Mouse (Mus musculus): ENCODE measurements at regions not wholly inside any gene's neighbourhood (a gene's known extent, or its start where the extent isn't known, plus 50 kb on each side); places are given as distances from the start of the nearest gene placed in this dataset.

GRCm38 (mm10) chr19:56077491-56077890, 209.4 kb upstream of the Habp2 start:
- no peak for TF ChIP-seq POLR2A (IDR thresholded peaks at IDR 0.05; ENCODE audit: low read depth, low read length)
- no peak for TF ChIP-seq CTCF (IDR thresholded peaks at IDR 0.05; ENCODE audit: extremely low read depth, insufficient read depth, insufficient read length, insufficient replicate concordance)
- Histone ChIP-seq H3K27me3 (ENCODE audit: control insufficient read depth, insufficient read depth, low read length) (no peaks in the 10 kb centered on the region), H3K4me3 (ENCODE audit: extremely low read depth, insufficient read depth, insufficient read length) (no peak overlapping the region), H3K27ac (ENCODE audit: insufficient read depth, low read length) (no peak overlapping the region), H3K36me3 (ENCODE audit: control insufficient read depth, insufficient read depth, low read length) (no peaks in the 10 kb centered on the region), H3K4me1 (ENCODE audit: control insufficient read depth, insufficient read depth, insufficient read length) (no peaks in the 10 kb centered on the region)
- no peak for DNase-seq (ENCODE audit: low read depth in 1 of 2, low spot score in 2 of 2)
- 89% methylated on average over 8 of the region's 8 CpGs for WGBS

GRCm38 (mm10) chr19:56086413-56087083, 200.4 kb upstream of the Habp2 start:
- TF ChIP-seq POLR2A (IDR thresholded peaks at IDR 0.05; ENCODE audit: low read depth, low read length) (no peak), CTCF (IDR thresholded peaks at IDR 0.05; ENCODE audit: extremely low read depth, insufficient read depth, insufficient read length, insufficient replicate concordance) (no peak)
- Histone ChIP-seq H3K4me3 (ENCODE audit: extremely low read depth, insufficient read depth, insufficient read length) (no peak overlapping the region), H3K27ac (ENCODE audit: insufficient read depth, low read length) (no peak overlapping the region), H3K27me3 (ENCODE audit: control insufficient read depth, insufficient read depth, low read length) (no peaks in the 10 kb centered on the region), H3K4me1 (ENCODE audit: control insufficient read depth, insufficient read depth, insufficient read length) (no peaks in the 10 kb centered on the region), H3K36me3 (ENCODE audit: control insufficient read depth, insufficient read depth, low read length) (no peaks in the 10 kb centered on the region)
- WGBS: 95% methylated on average over 7 of the region's 7 CpGs
- no peak for DNase-seq (ENCODE audit: low read depth in 1 of 2, low spot score in 2 of 2)

GRCm38 (mm10) chr19:56087127-56087526, 199.8 kb upstream of the Habp2 start:
- WGBS: 87% methylated on average over 6 of the region's 6 CpGs
- Histone ChIP-seq H3K27ac (ENCODE audit: insufficient read depth, low read length) (no peak overlapping the region), H3K4me1 (ENCODE audit: control insufficient read depth, insufficient read depth, insufficient read length) (no peaks in the 10 kb centered on the region), H3K4me3 (ENCODE audit: extremely low read depth, insufficient read depth, insufficient read length) (no peak overlapping the region), H3K36me3 (ENCODE audit: control insufficient read depth, insufficient read depth, low read length) (no peaks in the 10 kb centered on the region), H3K27me3 (ENCODE audit: control insufficient read depth, insufficient read depth, low read length) (no peaks in the 10 kb centered on the region)
- no peak for TF ChIP-seq POLR2A (IDR thresholded peaks at IDR 0.05; ENCODE audit: low read depth, low read length)
- no peak for TF ChIP-seq CTCF (IDR thresholded peaks at IDR 0.05; ENCODE audit: extremely low read depth, insufficient read depth, insufficient read length, insufficient replicate concordance)
- DNase-seq (ENCODE audit: low read depth in 1 of 2, low spot score in 2 of 2): no peak

GRCm38 (mm10) chr19:56089795-56090375, 197.1 kb upstream of the Habp2 start:
- Histone ChIP-seq H3K4me1 (ENCODE audit: control insufficient read depth, insufficient read depth, insufficient read length) (no peaks in the 10 kb centered on the region), H3K27me3 (ENCODE audit: control insufficient read depth, insufficient read depth, low read length) (no peaks in the 10 kb centered on the region), H3K4me3 (ENCODE audit: extremely low read depth, insufficient read depth, insufficient read length) (no peak overlapping the region), H3K36me3 (ENCODE audit: control insufficient read depth, insufficient read depth, low read length) (no peaks in the 10 kb centered on the region), H3K27ac (ENCODE audit: insufficient read depth, low read length) (no peak overlapping the region)
- no peak for TF ChIP-seq CTCF (IDR thresholded peaks at IDR 0.05; ENCODE audit: extremely low read depth, insufficient read depth, insufficient read length, insufficient replicate concordance)
- TF ChIP-seq POLR2A (IDR thresholded peaks at IDR 0.05; ENCODE audit: low read depth, low read length): no peak
- DNase-seq (ENCODE audit: low read depth in 1 of 2, low spot score in 2 of 2): no peak
- WGBS: 91% methylated on average over 17 of the region's 17 CpGs

- no peak overlapping the region for H3K27ac ChIP-seq (ENCODE audit: insufficient read depth, low read length)
- TF ChIP-seq CTCF (IDR thresholded peaks at IDR 0.05; ENCODE audit: extremely low read depth, insufficient read depth, insufficient read length, insufficient replicate concordance): no peak
- no peak for TF ChIP-seq POLR2A (IDR thresholded peaks at IDR 0.05; ENCODE audit: low read depth, low read length)
- no peak for DNase-seq (ENCODE audit: low read depth in 1 of 2, low spot score in 2 of 2)
- WGBS: 94% methylated on average over 5 of the region's 5 CpGs
- no peaks in the 10 kb centered on the region for H3K4me1 ChIP-seq (ENCODE audit: control insufficient read depth, insufficient read depth, insufficient read length)
- no peaks in the 10 kb centered on the region for H3K27me3 ChIP-seq (ENCODE audit: control insufficient read depth, insufficient read depth, low read length)
- no peaks in the 10 kb centered on the region for H3K36me3 ChIP-seq (ENCODE audit: control insufficient read depth, insufficient read depth, low read length)
- no peak overlapping the region for H3K4me3 ChIP-seq (ENCODE audit: extremely low read depth, insufficient read depth, insufficient read length)
Measured at GRCm38 (mm10) chr19:56091581-56091980, 195.4 kb upstream of the Habp2 start.

GRCm38 (mm10) chr19:56095873-56096272, 191.1 kb upstream of the Habp2 start:
- Histone ChIP-seq H3K4me3 (ENCODE audit: extremely low read depth, insufficient read depth, insufficient read length) (no peak overlapping the region), H3K27ac (ENCODE audit: insufficient read depth, low read length) (no peak overlapping the region), H3K4me1 (ENCODE audit: control insufficient read depth, insufficient read depth, insufficient read length) (no peaks in the 10 kb centered on the region), H3K27me3 (ENCODE audit: control insufficient read depth, insufficient read depth, low read length) (no peaks in the 10 kb centered on the region), H3K36me3 (ENCODE audit: control insufficient read depth, insufficient read depth, low read length) (no peaks in the 10 kb centered on the region)
- DNase-seq (ENCODE audit: low read depth in 1 of 2, low spot score in 2 of 2): no peak
- 83% methylated on average over 6 of the region's 6 CpGs for WGBS
- no peak for TF ChIP-seq CTCF (IDR thresholded peaks at IDR 0.05; ENCODE audit: extremely low read depth, insufficient read depth, insufficient read length, insufficient replicate concordance)
- TF ChIP-seq POLR2A (IDR thresholded peaks at IDR 0.05; ENCODE audit: low read depth, low read length): no peak

GRCm38 (mm10) chr19:56099725-56100124, 187.2 kb upstream of the Habp2 start:
- Histone ChIP-seq H3K4me1 (ENCODE audit: control insufficient read depth, insufficient read depth, insufficient read length) (no peaks in the 10 kb centered on the region), H3K27ac (ENCODE audit: insufficient read depth, low read length) (no peak overlapping the region), H3K4me3 (ENCODE audit: extremely low read depth, insufficient read depth, insufficient read length) (no peak overlapping the region), H3K36me3 (ENCODE audit: control insufficient read depth, insufficient read depth, low read length) (no peaks in the 10 kb centered on the region), H3K27me3 (ENCODE audit: control insufficient read depth, insufficient read depth, low read length) (no peaks in the 10 kb centered on the region)
- 92% methylated on average over 9 of the region's 9 CpGs for WGBS
- no peak for DNase-seq (ENCODE audit: low read depth in 1 of 2, low spot score in 2 of 2)
- TF ChIP-seq CTCF (IDR thresholded peaks at IDR 0.05; ENCODE audit: extremely low read depth, insufficient read depth, insufficient read length, insufficient replicate concordance) (no peak), POLR2A (IDR thresholded peaks at IDR 0.05; ENCODE audit: low read depth, low read length) (no peak)
